Mouse (Mus musculus) liver, embryonic 11.5 days (tissue): Measurements from ENCODE around the gene Epb41l2. TPM values are rescaled to one million over a fixed set of nuclear protein-coding genes. Genes with fewer than 3 reads are reported as not detected.
A peak's percentile ranks its signal among the peaks of the same experiment; 100 is the strongest.

Source experiments
- ATAC-seq: fragments of 200-750 bp; cut with Nextera tagmentation; replicated peaks from 2 replicates; pipeline ENCODE4 v1.8.0; 2017; ENCODE audit warnings: moderate number of reproducible peaks, mild to moderate bottlenecking, moderate TSS enrichment, moderate library complexity; ENCODE audit not compliant: low FRiP score
- DNase-seq: peaks from one replicate; pipeline ENCODE4 v3.0.0-alpha.2; 2017; ENCODE audit warnings: low spot score
- H3K27ac ChIP-seq: fragments of 300-500 bp; sonication (generic); 2 replicates; pipeline ENCODE4 v1.5.1; 2014; ENCODE audit warnings: mild to moderate bottlenecking, low read depth, low read length, control low read depth
- H3K27me3 ChIP-seq: fragments of 300-500 bp; sonication (generic); replicated peaks from 2 replicates; pipeline ENCODE4 v1.6.1; 2014; ENCODE audit warnings: low read length, mixed read lengths; ENCODE audit not compliant: control insufficient read depth, insufficient read depth
- H3K36me3 ChIP-seq: fragments of 300-500 bp; sonication (generic); 2 replicates; pipeline ENCODE4 v1.6.1; 2014; ENCODE audit warnings: mild to moderate bottlenecking, low read length, moderate library complexity, mixed read lengths; ENCODE audit not compliant: control insufficient read depth, insufficient read depth
- H3K4me1 ChIP-seq: fragments of 300-500 bp; sonication (generic); replicated peaks from 2 replicates; pipeline ENCODE4 v1.6.1; 2014; ENCODE audit warnings: low read length, mixed read lengths; ENCODE audit not compliant: control insufficient read depth, insufficient read depth
- H3K4me2 ChIP-seq: fragments of 300-500 bp; sonication (generic); 2 replicates; pipeline ENCODE4 v1.6.1; 2014; ENCODE audit warnings: mild to moderate bottlenecking, control low read depth, moderate library complexity
- H3K4me3 ChIP-seq: fragments of 300-500 bp; sonication (generic); 2 replicates; pipeline ENCODE4 v1.5.1; 2014; ENCODE audit warnings: low read depth, low read length, control low read depth
- H3K9ac ChIP-seq: fragments of 300-500 bp; sonication (generic); 2 replicates; pipeline ENCODE4 v1.6.1; 2014; ENCODE audit warnings: low read depth, low read length, control low read depth
- H3K9me3 ChIP-seq: fragments of 300-500 bp; sonication (generic); 2 replicates; pipeline ENCODE4 v1.6.1; 2016; ENCODE audit warnings: low read length, inconsistent platforms, mixed read lengths; ENCODE audit not compliant: control insufficient read depth
- WGBS: fragments of 180-500 bp; shearing (Covaris S2); extraction: QIAGEN DNeasy Blood & Tissue Kit; methylation state at CpG from one replicate; pipeline ENCODE4 v1.1.7; 2014; 5-methylcytosine and 5-hydroxymethylcytosine counted together
- polyA plus RNA-seq: library from polyadenylated mRNA; unstranded; fragments of >200 nt; fragmentation: Nextera tagmentation; extraction: Ambion mirVana; gene quantifications from 2 replicates; pipeline ENCODE4 v1.2.1, GENCODE M21; 2014

The Epb41l2 gene
- polyA plus RNA-seq, 1 experiment from 2014 or later = 31.1 TPM

DNA sequence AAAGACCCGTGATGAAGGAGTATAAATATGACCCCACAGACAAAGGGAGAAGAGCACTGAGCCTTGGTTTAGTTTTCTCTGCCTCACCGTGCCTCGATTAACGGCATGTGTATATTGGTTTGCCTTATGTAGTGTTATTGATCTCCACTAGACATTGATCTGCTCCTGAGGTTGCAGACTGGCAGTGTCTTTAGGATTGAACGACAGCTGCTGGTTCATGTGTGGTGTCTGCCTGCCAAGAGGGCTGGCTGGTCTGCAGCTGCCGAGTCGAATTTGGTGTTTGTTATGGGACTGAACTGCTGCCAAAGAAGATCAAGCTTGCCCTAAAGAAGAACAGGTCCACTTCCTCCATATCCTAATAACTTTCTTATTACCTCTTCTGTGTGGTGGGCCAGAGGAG lies 5.2 kb upstream of the Epb41l2 start:
- no peak for DNase-seq
- no peak for ATAC-seq
- Histone ChIP-seq H3K9ac (no peak overlapping the region), H3K4me3 (no peak overlapping the region), H3K27ac (no peak overlapping the region), H3K4me2 (no peak overlapping the region), H3K27me3 (no peaks in the 10 kb centered on the region), H3K36me3 (no peaks in the 10 kb centered on the region), H3K4me1 (no peaks in the 10 kb centered on the region), H3K9me3 (no peaks in the 10 kb centered on the region)
- WGBS = 89% methylated on average over 7 of the region's 7 CpGs

DNA sequence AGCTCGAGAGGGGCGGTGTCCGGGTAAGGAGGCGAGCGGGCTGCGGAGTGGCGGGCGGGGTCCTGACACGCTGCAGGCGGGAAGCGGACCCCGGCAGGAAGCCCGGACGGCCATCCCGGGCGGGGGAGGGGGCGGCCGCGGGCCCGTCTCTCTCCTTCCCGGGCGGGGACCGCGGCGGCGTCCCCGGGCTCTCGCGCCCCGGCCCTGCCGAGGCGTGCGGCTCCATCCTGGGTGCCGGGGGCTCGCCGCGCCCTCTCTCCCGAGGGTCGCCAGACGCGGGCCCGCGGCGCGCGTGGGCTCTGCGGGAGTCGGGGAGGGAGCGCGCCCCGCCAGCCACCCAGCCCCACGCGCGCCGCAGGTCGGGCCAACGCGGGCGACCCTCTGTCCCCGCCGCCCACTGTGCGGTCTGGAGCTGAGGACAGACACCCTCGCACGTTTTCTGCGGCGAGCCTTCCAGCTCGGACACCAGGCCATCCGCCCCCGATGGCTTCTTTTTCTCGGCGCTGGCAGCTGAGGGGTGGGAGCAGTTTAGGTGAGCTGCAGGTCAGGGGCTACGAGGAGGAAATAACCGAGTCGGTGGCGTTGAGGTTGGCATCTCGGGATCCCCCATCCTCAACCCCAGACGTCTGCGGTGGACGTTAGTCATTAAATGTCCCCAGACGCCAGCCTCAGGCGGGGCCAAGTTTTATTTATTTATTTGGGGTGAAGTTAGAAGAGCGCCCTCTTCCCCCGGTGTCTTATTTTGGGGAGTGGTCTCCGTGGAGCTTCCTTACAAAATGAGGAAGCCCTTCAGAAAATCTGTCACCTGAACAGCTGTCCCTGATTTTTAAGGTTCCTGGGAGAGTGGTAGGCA lies 587 bp downstream of the Epb41l2 start:
- WGBS = under 1% methylated on average over 44 of the region's 84 CpGs
- H3K4me1 ChIP-seq = peaks cover 4% of the 10 kb centered on the region
- DNase-seq (peak; percentile 52), ATAC-seq (peak; percentile 15; the same call in 1 of the 2 replicates)
- peak overlapping the region; percentile 68 for H3K27ac ChIP-seq
- H3K4me3 ChIP-seq = peak overlapping the region; percentile 95
- H3K9ac ChIP-seq = peak overlapping the region; percentile 83
- H3K36me3 ChIP-seq = no peaks in the 10 kb centered on the region
- H3K9me3 ChIP-seq = no peaks in the 10 kb centered on the region
- H3K27me3 ChIP-seq = no peaks in the 10 kb centered on the region
- peak overlapping the region; percentile 76 for H3K4me2 ChIP-seq

DNA sequence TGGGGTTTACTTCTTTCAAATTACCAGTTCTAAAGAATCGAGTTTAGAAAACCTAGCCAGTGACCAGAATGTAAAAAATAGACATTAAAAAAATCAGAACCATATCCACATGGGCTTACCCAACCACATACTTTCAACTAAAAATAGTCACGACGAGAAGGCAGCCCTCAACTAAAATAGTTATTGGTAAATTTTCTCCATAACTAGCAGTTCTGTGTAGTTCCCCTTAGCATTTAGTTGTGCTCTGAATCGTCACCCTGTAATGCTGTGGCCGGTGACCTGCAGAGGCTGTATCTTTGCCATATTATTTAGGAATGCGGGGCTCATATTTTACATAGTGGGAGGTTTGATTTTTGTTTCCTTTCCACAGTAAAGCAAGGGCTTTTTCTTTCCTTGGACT lies 2.6 kb downstream of the Epb41l2 start:
- Histone ChIP-seq H3K27me3 (no peaks in the 10 kb centered on the region), H3K4me2 (peak overlapping the region; percentile 76; the same call in 1 of the 2 replicates), H3K4me1 (peaks cover 18% of the 10 kb centered on the region), H3K4me3 (no peak overlapping the region), H3K9ac (no peak overlapping the region), H3K9me3 (no peaks in the 10 kb centered on the region), H3K27ac (no peak overlapping the region), H3K36me3 (no peaks in the 10 kb centered on the region)
- 70% methylated on average over 6 of the region's 6 CpGs for WGBS
- ATAC-seq = no peak
- no peak for DNase-seq

DNA sequence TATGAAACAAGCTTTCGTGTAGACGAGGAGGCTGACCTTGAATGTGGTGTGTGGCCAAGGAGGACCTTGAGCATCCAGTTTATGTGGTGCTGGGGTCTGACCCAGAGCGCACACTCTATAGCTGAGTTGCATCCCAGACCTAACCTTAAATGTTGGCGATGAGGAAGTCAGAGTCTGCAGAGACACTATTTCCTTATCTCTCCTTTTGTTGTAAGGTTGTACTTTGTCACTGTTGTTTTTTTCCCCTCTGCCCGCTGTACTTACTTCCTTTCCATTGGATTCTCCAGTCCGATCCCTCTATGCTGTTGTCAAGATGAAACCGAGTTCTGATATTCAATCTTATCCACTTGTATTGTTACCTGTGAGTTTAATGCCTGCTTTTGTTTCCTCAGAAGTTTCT lies 5.6 kb downstream of the Epb41l2 start:
- ATAC-seq (no peak), DNase-seq (no peak)
- H3K4me1 ChIP-seq = peaks cover 18% of the 10 kb centered on the region

DNA sequence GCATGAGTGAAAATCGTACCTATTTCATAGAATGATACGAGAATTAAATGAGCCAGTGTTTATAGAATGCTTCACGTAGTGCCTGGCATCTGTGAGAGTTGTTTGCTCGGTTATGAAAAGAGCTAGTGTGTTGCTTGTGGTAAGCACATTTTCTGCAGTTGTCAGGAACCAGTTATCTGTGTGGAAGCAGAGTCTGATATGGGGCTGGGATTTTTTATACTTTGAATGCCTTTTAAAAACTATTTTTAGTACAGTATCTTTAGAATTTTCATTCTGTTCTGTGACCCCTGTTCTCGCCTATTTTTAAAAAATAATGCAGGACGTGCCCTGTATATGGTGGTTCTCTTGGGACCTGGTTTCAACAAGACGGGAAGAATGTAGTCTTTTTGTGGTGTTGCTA lies 6.1 kb downstream of the Epb41l2 start:
- Histone ChIP-seq H3K27ac (no peak overlapping the region), H3K36me3 (no peaks in the 10 kb centered on the region), H3K27me3 (no peaks in the 10 kb centered on the region), H3K4me1 (peaks cover 20% of the 10 kb centered on the region), H3K4me3 (no peak overlapping the region), H3K9me3 (no peaks in the 10 kb centered on the region), H3K9ac (no peak overlapping the region), H3K4me2 (no peak overlapping the region)
- 68% methylated on average over 7 of the region's 7 CpGs for WGBS
- ATAC-seq (no peak), DNase-seq (no peak)

More for the DNA sequence above, 5.6 kb downstream of the Epb41l2 start:
- H3K9ac ChIP-seq = no peak overlapping the region
- no peaks in the 10 kb centered on the region for H3K27me3 ChIP-seq
- H3K9me3 ChIP-seq = no peaks in the 10 kb centered on the region
- H3K27ac ChIP-seq = no peak overlapping the region
- no peaks in the 10 kb centered on the region for H3K36me3 ChIP-seq
- WGBS = 66% methylated on average over 7 of the region's 7 CpGs
- no peak overlapping the region for H3K4me2 ChIP-seq
- H3K4me3 ChIP-seq = no peak overlapping the region

DNA sequence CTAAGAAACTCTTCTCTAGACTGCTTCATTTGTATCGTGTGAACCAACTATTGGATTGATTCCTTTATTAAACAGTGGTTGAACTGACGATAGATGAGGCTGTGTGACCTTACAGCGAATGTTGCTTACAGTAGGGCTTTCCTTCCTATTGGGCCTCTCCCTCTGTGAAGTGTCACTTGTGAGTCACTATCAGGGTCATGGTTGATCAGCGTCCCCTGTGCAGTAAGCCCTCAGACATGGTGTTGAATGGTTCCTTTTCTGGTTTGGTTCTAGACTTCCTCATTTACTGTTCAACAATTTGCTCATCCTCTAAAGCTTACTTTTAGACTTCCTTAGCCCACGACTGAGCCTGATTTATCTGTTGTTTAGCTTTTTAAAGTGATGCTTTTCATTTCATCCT lies 7.1 kb downstream of the Epb41l2 start:
- Histone ChIP-seq H3K27ac (no peak overlapping the region), H3K4me2 (no peak overlapping the region), H3K36me3 (no peaks in the 10 kb centered on the region), H3K9me3 (no peaks in the 10 kb centered on the region), H3K9ac (no peak overlapping the region), H3K4me3 (no peak overlapping the region), H3K27me3 (no peaks in the 10 kb centered on the region), H3K4me1 (peaks cover 25% of the 10 kb centered on the region)
- WGBS = 47% methylated on average over 5 of the region's 5 CpGs
- ATAC-seq = no peak
- no peak for DNase-seq

DNA sequence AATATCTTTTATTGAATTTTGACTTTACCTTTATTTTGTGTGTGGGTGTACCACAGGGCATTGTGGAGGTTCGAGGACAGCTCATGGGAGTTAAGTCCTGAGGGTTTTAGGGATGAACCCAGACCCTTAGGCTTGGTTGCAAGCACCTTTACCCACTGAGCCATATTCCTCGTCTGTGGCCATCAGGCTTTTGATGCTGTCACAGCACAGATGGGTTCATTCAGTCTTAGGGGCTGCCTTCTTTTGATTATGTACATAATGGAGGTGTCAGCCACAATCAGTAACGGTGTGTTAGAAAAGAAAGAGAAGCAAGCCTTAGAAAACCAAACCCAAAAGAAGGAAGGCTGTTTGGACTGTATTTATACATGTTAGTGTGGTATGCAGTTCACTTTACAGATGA lies 9.3 kb downstream of the Epb41l2 start:
- H3K9me3 ChIP-seq = no peaks in the 10 kb centered on the region
- H3K4me1 ChIP-seq = peaks cover 35% of the 10 kb centered on the region
- H3K4me3 ChIP-seq = no peak overlapping the region
- ATAC-seq = no peak
- no peak for DNase-seq
- no peak overlapping the region for H3K27ac ChIP-seq
- no peak overlapping the region for H3K9ac ChIP-seq
- WGBS = 81% methylated on average over 3 of the region's 3 CpGs
- no peaks in the 10 kb centered on the region for H3K36me3 ChIP-seq
- H3K4me2 ChIP-seq = no peak overlapping the region
- no peaks in the 10 kb centered on the region for H3K27me3 ChIP-seq

DNA sequence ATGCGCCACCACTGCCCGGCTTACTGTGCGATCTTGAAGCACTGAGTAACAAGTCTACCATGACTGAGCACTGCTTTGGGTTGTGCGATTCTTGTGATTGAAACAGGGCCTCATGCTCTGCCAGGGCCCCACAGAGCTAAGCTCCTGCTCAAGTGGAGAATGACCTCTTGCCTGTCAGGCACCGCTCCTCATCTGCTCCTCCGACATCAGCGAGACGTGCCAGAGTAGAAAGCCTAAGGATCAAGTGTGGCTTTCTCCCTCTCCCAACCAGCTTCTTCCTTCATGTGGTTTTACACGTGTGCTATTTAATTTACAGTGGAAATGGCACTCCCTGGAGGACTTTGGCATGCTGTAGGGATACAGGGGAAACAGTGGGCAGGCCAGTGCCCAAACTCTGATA lies 10.1 kb downstream of the Epb41l2 start:
- H3K27ac ChIP-seq = no peak overlapping the region
- no peak overlapping the region for H3K4me2 ChIP-seq
- H3K9me3 ChIP-seq = no peaks in the 10 kb centered on the region
- H3K4me3 ChIP-seq = no peak overlapping the region
- no peak overlapping the region for H3K9ac ChIP-seq
- 92% methylated on average over 9 of the region's 9 CpGs for WGBS
- H3K36me3 ChIP-seq = no peaks in the 10 kb centered on the region
- ATAC-seq (no peak), DNase-seq (no peak)
- H3K4me1 ChIP-seq = peaks cover 40% of the 10 kb centered on the region
- H3K27me3 ChIP-seq = no peaks in the 10 kb centered on the region

DNA sequence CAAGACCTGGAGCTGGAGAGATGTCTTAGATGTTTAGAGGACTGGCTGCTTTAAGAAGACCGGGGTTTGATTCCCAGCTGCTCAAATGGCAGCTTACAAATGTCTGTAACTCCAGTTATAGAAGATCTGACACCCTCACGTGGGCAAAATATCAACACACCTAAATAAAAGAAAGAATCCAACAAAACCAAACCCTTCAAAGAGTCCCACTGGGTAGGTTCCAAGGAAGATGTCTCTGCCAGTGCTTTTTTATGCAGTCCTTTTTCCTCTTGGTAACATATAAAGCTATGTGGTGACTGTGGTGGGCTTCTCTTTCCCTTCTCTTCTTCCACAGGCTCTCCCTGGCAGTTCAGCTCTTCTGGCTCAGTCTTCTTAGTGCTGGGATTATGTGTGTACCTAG lies 11.7 kb downstream of the Epb41l2 start:
- DNase-seq = no peak
- Histone ChIP-seq H3K9ac (no peak overlapping the region), H3K27ac (no peak overlapping the region), H3K27me3 (no peaks in the 10 kb centered on the region), H3K36me3 (no peaks in the 10 kb centered on the region), H3K9me3 (no peaks in the 10 kb centered on the region), H3K4me1 (peaks cover 29% of the 10 kb centered on the region), H3K4me3 (no peak overlapping the region), H3K4me2 (no peak overlapping the region)
- whole genome bisulfite sequencing = 79% methylated on average over 2 of the region's 2 CpGs
- no peak for ATAC-seq
